Mouse (Mus musculus): ENCODE results near the gene Gid4. TPM values are rescaled to one million over a fixed set of nuclear protein-coding genes. Genes with fewer than 3 reads are reported as not detected.

Gid4 gene
- polyA plus RNA-seq, 1 experiment from 2014 or later, result 26.3 TPM

GRCm38 (mm10) chr11:60385946-60386345, 31.0 kb upstream of the Gid4 start:
- no peaks in the 10 kb centered on the region for H3K36me3 ChIP-seq (ENCODE audit: control insufficient read depth, insufficient read depth, low read length)
- no peak overlapping the region for H3K4me2 ChIP-seq (ENCODE audit: low read depth, low read length)
- no peak for ATAC-seq (ENCODE audit: low read depth)
- H3K4me3 ChIP-seq (ENCODE audit: low read depth, low read length), result no peak overlapping the region
- no peak overlapping the region for H3K27ac ChIP-seq (replicated peaks; ENCODE audit: low read depth, low read length)
- DNase-seq (ENCODE audit: low spot score), result no peak
- H3K9me3 ChIP-seq (ENCODE audit: control insufficient read depth, low read length), result no peaks in the 10 kb centered on the region
- H3K4me1 ChIP-seq (ENCODE audit: control insufficient read depth, insufficient read depth, low read length), result peaks cover 11% of the 10 kb centered on the region; the same call in 1 of the 2 replicates
- H3K9ac ChIP-seq (ENCODE audit: low read depth, low read length), result no peak overlapping the region
- no peaks in the 10 kb centered on the region for H3K27me3 ChIP-seq (replicated peaks; ENCODE audit: control insufficient read depth, insufficient read depth, low read length)
- 82% methylated on average over 5 of the region's 5 CpGs for WGBS

- DNase-seq (ENCODE audit: low spot score) (no peak), ATAC-seq (ENCODE audit: low read depth) (no peak)
- WGBS, result 92% methylated on average over 2 of the region's 2 CpGs
- Histone ChIP-seq H3K27ac (replicated peaks; ENCODE audit: low read depth, low read length) (no peak overlapping the region), H3K36me3 (ENCODE audit: control insufficient read depth, insufficient read depth, low read length) (no peaks in the 10 kb centered on the region), H3K4me2 (ENCODE audit: low read depth, low read length) (no peak overlapping the region), H3K4me1 (ENCODE audit: control insufficient read depth, insufficient read depth, low read length) (peaks cover 11% of the 10 kb centered on the region; the same call in 1 of the 2 replicates), H3K4me3 (ENCODE audit: low read depth, low read length) (no peak overlapping the region), H3K9me3 (ENCODE audit: control insufficient read depth, low read length) (no peaks in the 10 kb centered on the region), H3K27me3 (replicated peaks; ENCODE audit: control insufficient read depth, insufficient read depth, low read length) (no peaks in the 10 kb centered on the region), H3K9ac (ENCODE audit: low read depth, low read length) (no peak overlapping the region)
Observed at GRCm38 (mm10) chr11:60387944-60388343, 29.0 kb upstream of the Gid4 start.

- no peak overlapping the region for H3K4me3 ChIP-seq (ENCODE audit: low read depth, low read length)
- H3K27ac ChIP-seq (replicated peaks; ENCODE audit: low read depth, low read length), result no peak overlapping the region
- H3K9ac ChIP-seq (ENCODE audit: low read depth, low read length), result no peak overlapping the region
- no peaks in the 10 kb centered on the region for H3K27me3 ChIP-seq (replicated peaks; ENCODE audit: control insufficient read depth, insufficient read depth, low read length)
- no peaks in the 10 kb centered on the region for H3K36me3 ChIP-seq (ENCODE audit: control insufficient read depth, insufficient read depth, low read length)
- no peaks in the 10 kb centered on the region for H3K4me1 ChIP-seq (ENCODE audit: control insufficient read depth, insufficient read depth, low read length)
- DNase-seq (ENCODE audit: low spot score), result no peak
- H3K4me2 ChIP-seq (ENCODE audit: low read depth, low read length), result no peak overlapping the region
- no peak for ATAC-seq (ENCODE audit: low read depth)
- 65% methylated on average over 6 of the region's 6 CpGs for WGBS
- H3K9me3 ChIP-seq (ENCODE audit: control insufficient read depth, low read length), result no peaks in the 10 kb centered on the region
Observed at GRCm38 (mm10) chr11:60391346-60391745, 25.6 kb upstream of the Gid4 start.

GRCm38 (mm10) chr11:60396546-60396945, 20.4 kb upstream of the Gid4 start:
- H3K27me3 ChIP-seq (replicated peaks; ENCODE audit: control insufficient read depth, insufficient read depth, low read length), result no peaks in the 10 kb centered on the region
- H3K27ac ChIP-seq (replicated peaks; ENCODE audit: low read depth, low read length), result no peak overlapping the region
- peak; percentile 71 for DNase-seq (ENCODE audit: low spot score)
- H3K4me1 ChIP-seq (ENCODE audit: control insufficient read depth, insufficient read depth, low read length), result no peaks in the 10 kb centered on the region
- peak; percentile 68; the same call in 1 of the 2 replicates for ATAC-seq (ENCODE audit: low read depth)
- WGBS, result 50% methylated on average over 6 of the region's 6 CpGs
- H3K9ac ChIP-seq (ENCODE audit: low read depth, low read length), result no peak overlapping the region
- H3K36me3 ChIP-seq (ENCODE audit: control insufficient read depth, insufficient read depth, low read length), result peaks cover 11% of the 10 kb centered on the region
- no peak overlapping the region for H3K4me3 ChIP-seq (ENCODE audit: low read depth, low read length)
- no peaks in the 10 kb centered on the region for H3K9me3 ChIP-seq (ENCODE audit: control insufficient read depth, low read length)
- H3K4me2 ChIP-seq (ENCODE audit: low read depth, low read length), result no peak overlapping the region

GRCm38 (mm10) chr11:60397172-60397571, 19.8 kb upstream of the Gid4 start:
- ATAC-seq (ENCODE audit: low read depth) (no peak), DNase-seq (ENCODE audit: low spot score) (no peak)
- no peak overlapping the region for H3K4me2 ChIP-seq (ENCODE audit: low read depth, low read length)
- H3K36me3 ChIP-seq (ENCODE audit: control insufficient read depth, insufficient read depth, low read length), result peaks cover 17% of the 10 kb centered on the region
- H3K4me3 ChIP-seq (ENCODE audit: low read depth, low read length), result no peak overlapping the region
- no peaks in the 10 kb centered on the region for H3K9me3 ChIP-seq (ENCODE audit: control insufficient read depth, low read length)
- no peak overlapping the region for H3K27ac ChIP-seq (replicated peaks; ENCODE audit: low read depth, low read length)
- H3K27me3 ChIP-seq (replicated peaks; ENCODE audit: control insufficient read depth, insufficient read depth, low read length), result no peaks in the 10 kb centered on the region
- H3K4me1 ChIP-seq (ENCODE audit: control insufficient read depth, insufficient read depth, low read length), result no peaks in the 10 kb centered on the region
- H3K9ac ChIP-seq (ENCODE audit: low read depth, low read length), result no peak overlapping the region
- WGBS, result 92% methylated on average over 2 of the region's 2 CpGs

GRCm38 (mm10) chr11:60406606-60407005, 10.3 kb upstream of the Gid4 start:
- no peak for DNase-seq (ENCODE audit: low spot score)
- 95% methylated on average over 1 of the region's 1 CpGs for WGBS
- Histone ChIP-seq H3K27me3 (replicated peaks; ENCODE audit: control insufficient read depth, insufficient read depth, low read length) (no peaks in the 10 kb centered on the region), H3K4me1 (ENCODE audit: control insufficient read depth, insufficient read depth, low read length) (no peaks in the 10 kb centered on the region), H3K9me3 (ENCODE audit: control insufficient read depth, low read length) (no peaks in the 10 kb centered on the region), H3K36me3 (ENCODE audit: control insufficient read depth, insufficient read depth, low read length) (peaks cover 70% of the 10 kb centered on the region), H3K4me3 (ENCODE audit: low read depth, low read length) (no peak overlapping the region), H3K4me2 (ENCODE audit: low read depth, low read length) (no peak overlapping the region), H3K9ac (ENCODE audit: low read depth, low read length) (no peak overlapping the region), H3K27ac (replicated peaks; ENCODE audit: low read depth, low read length) (no peak overlapping the region)
- ATAC-seq (ENCODE audit: low read depth), result no peak

GRCm38 (mm10) chr11:60412173-60412572, 4.8 kb upstream of the Gid4 start:
- H3K9ac ChIP-seq (ENCODE audit: low read depth, low read length), result no peak overlapping the region
- ATAC-seq (ENCODE audit: low read depth) (no peak), DNase-seq (ENCODE audit: low spot score) (peak; percentile 90)
- H3K4me1 ChIP-seq (ENCODE audit: control insufficient read depth, insufficient read depth, low read length), result peaks cover 11% of the 10 kb centered on the region
- no peak overlapping the region for H3K4me2 ChIP-seq (ENCODE audit: low read depth, low read length)
- no peaks in the 10 kb centered on the region for H3K9me3 ChIP-seq (ENCODE audit: control insufficient read depth, low read length)
- peaks cover 14% of the 10 kb centered on the region; the same call in 1 of the 2 replicates for H3K36me3 ChIP-seq (ENCODE audit: control insufficient read depth, insufficient read depth, low read length)
- WGBS, result 8% methylated on average over 3 of the region's 3 CpGs
- H3K27me3 ChIP-seq (replicated peaks; ENCODE audit: control insufficient read depth, insufficient read depth, low read length), result no peaks in the 10 kb centered on the region
- no peak overlapping the region for H3K4me3 ChIP-seq (ENCODE audit: low read depth, low read length)
- H3K27ac ChIP-seq (replicated peaks; ENCODE audit: low read depth, low read length), result no peak overlapping the region

GRCm38 (mm10) chr11:60412921-60413320, 4.0 kb upstream of the Gid4 start:
- H3K27me3 ChIP-seq (replicated peaks; ENCODE audit: control insufficient read depth, insufficient read depth, low read length), result no peaks in the 10 kb centered on the region
- ATAC-seq (ENCODE audit: low read depth) (no peak), DNase-seq (ENCODE audit: low spot score) (no peak)
- no peak overlapping the region for H3K4me3 ChIP-seq (ENCODE audit: low read depth, low read length)
- WGBS, result 86% methylated on average over 2 of the region's 2 CpGs
- no peak overlapping the region for H3K4me2 ChIP-seq (ENCODE audit: low read depth, low read length)
- peaks cover 8% of the 10 kb centered on the region; the same call in 1 of the 2 replicates for H3K36me3 ChIP-seq (ENCODE audit: control insufficient read depth, insufficient read depth, low read length)
- no peak overlapping the region for H3K27ac ChIP-seq (replicated peaks; ENCODE audit: low read depth, low read length)
- no peaks in the 10 kb centered on the region for H3K9me3 ChIP-seq (ENCODE audit: control insufficient read depth, low read length)
- peaks cover 11% of the 10 kb centered on the region for H3K4me1 ChIP-seq (ENCODE audit: control insufficient read depth, insufficient read depth, low read length)
- H3K9ac ChIP-seq (ENCODE audit: low read depth, low read length), result no peak overlapping the region; the same call in 1 of the 2 replicates

- peak overlapping the region; percentile 75 for H3K4me2 ChIP-seq (ENCODE audit: low read depth, low read length)
- H3K27ac ChIP-seq (replicated peaks; ENCODE audit: low read depth, low read length), result no peak overlapping the region; the same call in 1 of the 2 replicates
- H3K36me3 ChIP-seq (ENCODE audit: control insufficient read depth, insufficient read depth, low read length), result 0 out of 2 replicates have a peak, but pooled peaks cover 4% of the 10 kb centered on the region
- H3K9me3 ChIP-seq (ENCODE audit: control insufficient read depth, low read length), result no peaks in the 10 kb centered on the region
- peak overlapping the region; percentile 94 for H3K9ac ChIP-seq (ENCODE audit: low read depth, low read length)
- peak overlapping the region; percentile 90 for H3K4me3 ChIP-seq (ENCODE audit: low read depth, low read length)
- DNase-seq (ENCODE audit: low spot score) (no peak), ATAC-seq (ENCODE audit: low read depth) (peak; percentile 30; the same call in 1 of the 2 replicates)
- WGBS, result 0% methylated on average over 20 of the region's 21 CpGs
- H3K4me1 ChIP-seq (ENCODE audit: control insufficient read depth, insufficient read depth, low read length), result peaks cover 20% of the 10 kb centered on the region
- no peaks in the 10 kb centered on the region for H3K27me3 ChIP-seq (replicated peaks; ENCODE audit: control insufficient read depth, insufficient read depth, low read length)
Observed at GRCm38 (mm10) chr11:60416590-60416962, 369 bp upstream of the Gid4 start.

Measured in embryonic facial prominence, embryonic 14.5 days (tissue).